Mouse (Mus musculus) CD4-positive helper T cell, adult 2 months (primary cell): ENCODE results near the gene Rab37.
A peak's percentile ranks its signal among the peaks of the same experiment; 100 is the strongest.

Source experiments
- DNase-seq: peaks from one replicate; pipeline ENCODE4 v3.0.0-alpha.2; 2012; ENCODE audit warnings: low read depth, missing footprints, low spot score

Rab37 gene

DNA sequence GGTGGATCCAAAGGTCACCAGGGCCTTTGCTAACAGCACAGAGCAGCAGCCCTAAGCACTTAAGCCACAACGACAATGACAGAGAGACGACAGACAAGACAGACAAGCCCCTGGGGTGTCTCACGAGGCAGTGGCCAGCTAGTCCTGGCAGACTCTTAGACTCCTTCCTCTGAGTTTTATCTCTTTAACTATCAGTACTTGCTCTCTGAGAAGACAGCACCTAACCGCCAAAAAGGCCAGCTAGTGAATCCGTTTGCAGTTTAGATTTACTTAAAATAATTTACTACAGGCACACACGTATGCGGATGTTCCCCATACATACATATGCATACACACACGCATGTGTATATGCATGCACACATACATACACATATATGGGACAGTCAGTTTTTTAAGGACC, 106.3 kb downstream of the Rab37 start:
- DNase-seq: no peak

DNA sequence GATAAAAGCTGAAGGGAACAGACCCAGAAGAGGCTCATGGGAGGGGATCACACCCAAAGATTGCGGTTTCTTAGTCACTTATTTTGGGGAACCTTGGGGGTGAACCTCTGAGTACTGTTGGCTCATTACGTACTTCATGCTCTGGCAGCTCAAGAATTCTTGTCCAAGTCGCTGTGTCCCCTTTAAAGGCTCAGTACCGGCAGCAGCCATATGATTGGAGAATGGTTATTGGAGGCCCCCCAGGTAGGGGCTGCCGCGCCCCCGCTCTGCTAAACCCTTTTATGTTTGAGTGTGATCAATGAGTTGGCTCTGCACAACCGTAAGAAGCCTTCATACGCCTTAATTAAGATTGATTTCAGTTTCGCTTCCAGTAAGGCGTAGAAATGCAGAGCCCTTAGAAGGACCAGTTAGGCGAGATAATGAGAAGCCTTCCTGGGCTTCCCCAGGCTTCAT, 107.7 kb downstream of the Rab37 start:
- peak; percentile 78 for DNase-seq

DNA sequence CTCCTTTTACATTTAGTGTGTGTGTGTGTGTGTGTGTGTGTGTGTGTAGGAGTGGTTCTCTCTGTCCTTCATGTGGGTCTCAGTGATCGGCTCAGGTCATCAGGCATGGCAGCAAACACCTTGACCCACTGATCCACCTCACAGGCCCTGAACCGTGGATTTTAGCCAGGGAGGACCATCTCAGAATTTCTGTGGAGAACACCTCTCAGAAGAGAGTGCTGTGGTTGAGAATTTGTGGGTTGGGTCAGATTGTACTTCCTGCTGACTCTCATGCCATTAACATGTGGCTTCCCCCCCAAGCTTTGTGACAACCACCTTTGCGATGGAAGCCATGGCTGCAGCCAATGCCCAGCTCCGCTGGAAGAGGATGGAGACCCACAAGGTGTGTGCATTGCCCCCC, 109.3 kb downstream of the Rab37 start:
- no peak for DNase-seq

DNA sequence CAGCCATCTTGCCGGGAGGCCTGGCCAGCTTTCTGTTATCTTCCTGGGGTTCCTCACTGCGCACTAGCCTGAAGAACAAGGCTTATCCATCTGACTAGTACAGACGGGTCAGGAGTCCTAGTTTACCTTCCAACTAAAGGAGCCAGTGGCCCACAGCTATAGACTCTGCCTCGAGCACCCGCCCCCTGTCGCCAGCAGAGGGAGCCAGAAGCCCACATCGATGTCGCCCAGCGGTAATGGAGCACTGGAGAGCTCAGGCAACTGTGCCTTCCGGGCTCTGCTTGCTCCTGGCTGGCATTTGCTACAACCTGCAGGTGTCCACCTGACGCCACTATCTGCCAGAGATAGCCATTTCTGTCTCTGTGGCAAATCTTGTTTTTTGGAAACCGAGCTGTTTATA, 111.1 kb downstream of the Rab37 start:
- peak; percentile 78 for DNase-seq

DNA sequence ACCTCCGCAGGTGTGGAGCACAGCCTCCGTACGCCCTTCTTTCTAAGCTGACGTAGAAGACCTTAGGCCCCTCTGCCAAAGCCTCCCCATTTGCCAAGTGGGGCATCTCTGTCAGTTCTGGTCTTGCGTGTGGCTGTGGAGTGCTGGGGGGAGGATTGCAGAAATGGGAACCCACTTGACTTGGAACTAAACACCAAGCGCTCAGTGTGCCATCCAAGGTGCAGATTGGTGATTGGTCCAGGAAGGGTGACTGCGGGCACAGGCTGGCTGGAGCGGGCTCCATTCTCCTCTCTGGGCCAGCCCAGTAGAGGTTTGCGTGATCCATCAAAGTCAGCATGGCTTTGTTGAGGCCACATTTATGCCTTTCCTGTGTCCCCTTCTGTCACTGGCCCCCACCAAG, 111.5 kb downstream of the Rab37 start:
- no peak for DNase-seq

DNA sequence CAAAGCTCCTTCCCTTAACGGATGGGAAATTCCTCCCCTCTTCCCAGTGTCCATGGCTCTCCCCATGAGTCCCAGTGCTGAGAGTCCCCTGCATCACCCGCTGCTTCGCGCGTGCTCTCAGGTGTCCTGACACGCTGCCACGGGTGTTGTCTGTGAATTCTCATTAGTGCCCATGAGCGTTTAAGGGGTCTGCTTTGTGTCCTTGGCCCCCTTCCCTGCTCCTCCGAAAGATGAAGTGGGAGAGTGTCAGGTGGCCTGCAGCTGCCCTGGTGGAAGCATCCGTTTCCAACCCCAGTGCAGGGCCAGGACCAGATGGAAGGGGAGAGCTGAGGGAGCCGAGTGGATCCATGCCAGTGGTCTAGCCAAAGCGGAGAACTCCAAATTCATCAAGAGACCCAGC, 116.9 kb downstream of the Rab37 start:
- DNase-seq: no peak

DNA sequence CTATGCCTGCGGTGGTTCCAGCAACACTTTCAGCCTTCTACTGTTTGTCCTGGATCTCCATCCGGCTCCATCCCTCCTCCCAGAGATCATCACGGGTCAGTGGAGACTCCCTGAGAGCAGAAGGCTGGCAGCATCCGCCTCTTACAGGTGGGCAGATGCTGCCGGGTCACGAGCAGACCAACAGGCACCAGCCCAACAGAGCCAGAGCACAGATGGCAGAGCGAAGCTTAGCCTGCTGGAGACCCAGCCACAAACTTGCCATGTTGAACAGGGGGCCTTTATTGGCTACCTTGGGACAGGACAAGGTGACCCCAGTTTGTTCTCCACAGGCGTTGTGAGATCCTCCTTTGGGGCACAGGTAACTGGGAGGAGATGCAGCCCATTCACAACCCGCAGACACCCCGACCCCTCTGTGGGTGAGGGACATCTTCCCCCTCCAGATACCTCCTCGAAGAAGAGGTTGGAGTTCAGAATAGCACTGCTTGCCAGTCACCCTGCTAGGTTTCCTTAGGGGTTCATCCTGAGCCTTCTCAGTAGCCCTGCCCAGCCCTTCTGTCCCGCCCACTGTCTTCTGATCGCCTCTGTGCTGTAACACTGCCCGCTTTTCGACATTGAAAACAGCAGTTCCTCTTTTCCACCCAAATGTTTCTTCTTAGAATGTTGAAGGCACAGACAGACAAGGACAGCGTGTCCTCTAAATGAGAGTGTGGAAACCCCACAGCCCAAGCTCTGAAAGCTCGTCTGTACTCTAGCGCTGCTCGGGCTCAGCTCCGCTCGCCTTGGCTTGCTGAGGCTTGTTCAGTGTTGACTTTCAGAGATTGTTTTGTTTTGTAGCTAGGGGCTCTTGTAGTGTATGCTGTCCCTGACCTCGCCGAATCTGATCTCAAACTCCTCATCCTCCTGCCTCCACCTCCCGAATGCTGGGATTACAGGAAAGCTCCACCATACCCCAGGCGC, 117.8 kb downstream of the Rab37 start:
- no peak for DNase-seq

DNA sequence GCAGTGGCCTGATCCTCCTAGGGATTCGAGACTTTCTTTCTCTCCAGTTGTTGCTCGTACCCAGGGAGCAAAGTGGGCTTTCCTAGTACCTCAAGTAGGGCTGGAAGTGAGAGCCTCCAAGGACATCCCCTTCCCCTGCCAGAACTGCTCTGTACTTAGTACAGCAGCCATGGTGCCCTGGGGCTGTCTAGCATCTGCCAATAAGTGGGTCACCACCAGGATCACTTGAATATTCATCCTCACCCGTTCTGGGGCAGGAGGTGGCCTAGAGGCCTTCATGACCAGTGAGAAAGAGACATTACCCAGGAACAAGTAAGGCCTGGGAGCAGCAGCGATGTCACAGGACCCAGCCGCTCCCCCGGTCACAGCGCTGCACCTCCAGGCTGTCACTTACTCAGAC, 118.7 kb downstream of the Rab37 start:
- DNase-seq: no peak
